Mouse (Mus musculus) adipocyte (in vitro differentiated cells): Measurements from ENCODE around the gene Il13.

Experiments
- DNase-seq: peaks from one replicate; pipeline ENCODE4 v3.0.0-alpha.2; 2016; ENCODE audit warnings: low spot score

Gene Il13

GRCm38 (mm10) chr11:53584849-53585248 is 49.7 kb downstream of the Il13 start:
- DNase-seq, result peak; percentile 54

GRCm38 (mm10) chr11:53583151-53583550 is 51.4 kb downstream of the Il13 start:
- no peak for DNase-seq
